Mouse (Mus musculus): ENCODE data around the gene Tkfc. TPM values are rescaled to one million over a fixed set of nuclear protein-coding genes. Genes with fewer than 3 reads are reported as not detected.

Gene Tkfc
- polyA plus RNA-seq (2021; fragmentation: Nextera tagmentation): 1.7 and 5.6 TPM in 2 replicates
- long read RNA-seq, experiment 1, partial matches to known transcripts: 0 of 8 reads
- long read RNA-seq, experiment 1, other reads (novel, unspliced or antisense): 6 of 8 reads
- long read RNA-seq, experiment 2: 0 reads

DNA sequence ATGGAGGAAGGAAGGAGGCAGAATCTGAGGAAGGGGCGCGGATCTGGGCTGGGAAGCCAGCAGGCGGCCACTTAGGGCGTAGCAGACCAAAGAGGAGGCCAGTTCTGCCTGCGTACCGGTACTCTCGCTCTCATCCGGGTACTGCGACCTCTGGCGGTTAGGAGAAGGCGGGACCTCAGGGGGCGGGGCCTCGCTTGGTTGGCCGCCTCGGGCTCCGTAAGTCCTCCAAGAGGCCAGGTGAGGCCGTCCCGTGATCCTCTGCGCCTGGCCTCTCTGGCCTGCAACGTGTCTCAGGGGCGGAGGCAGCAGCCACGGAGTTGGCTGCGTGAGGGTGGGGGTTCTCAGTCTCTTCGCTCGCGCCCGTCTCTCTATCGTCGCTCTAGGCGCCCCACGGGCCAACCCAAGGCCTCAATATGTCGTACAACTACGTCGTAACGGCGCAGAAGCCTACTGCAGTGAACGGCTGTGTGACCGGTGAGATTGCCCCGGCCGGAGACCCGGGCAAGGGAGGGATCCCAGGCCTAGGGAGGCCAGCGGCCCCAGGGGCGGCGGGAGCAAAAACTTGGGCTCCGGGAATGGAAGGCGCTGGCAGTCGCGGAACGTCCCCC, at the start of gene Tkfc, which contains the start of gene Ddb1:
TSS of gene Tkfc (minus strand) at position 362 of the 608 bp plus-strand sequence.
TSS of gene Ddb1 (plus strand) at position 35 of the 608 bp plus-strand sequence.

DNA sequence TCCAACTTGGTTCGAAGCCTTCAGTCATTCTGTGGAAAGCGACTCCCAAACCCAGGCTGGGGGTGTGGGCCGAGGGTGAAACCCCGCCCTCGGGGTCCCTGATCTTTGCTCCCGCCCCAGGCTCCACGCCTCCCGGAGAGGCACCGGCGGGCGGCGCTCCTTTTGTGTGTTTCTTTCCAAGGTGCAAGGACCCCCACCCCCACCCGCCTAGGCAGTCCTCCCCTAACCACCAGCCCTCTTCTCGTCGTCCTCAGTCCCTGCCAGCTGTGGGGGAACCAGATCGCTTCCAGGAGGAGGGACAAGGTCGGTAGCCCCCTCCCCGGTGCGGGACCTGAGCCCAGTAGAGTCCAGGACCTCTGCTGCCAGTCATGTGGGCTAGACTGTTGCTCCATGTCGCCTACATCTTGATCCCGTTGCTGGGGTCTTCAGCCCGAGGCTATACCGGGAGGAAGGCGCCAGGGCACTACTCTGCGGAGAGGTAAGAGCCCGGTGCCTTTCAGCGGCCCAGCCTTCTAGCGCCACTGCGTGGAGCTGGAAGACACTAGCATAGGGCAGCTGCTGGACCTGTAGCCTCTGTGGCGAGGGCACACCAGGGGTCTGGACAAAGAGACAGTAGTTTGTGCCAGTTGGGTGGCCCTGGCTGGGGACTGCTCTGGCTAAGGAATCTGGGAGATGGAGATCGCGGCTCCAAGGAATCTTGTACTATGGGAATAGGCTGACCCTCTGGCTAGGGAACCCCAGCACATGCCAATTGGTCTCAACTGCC, 28.8 kb upstream of the Tkfc start, which contains the start of gene Vwce:
TSS of gene Vwce (plus strand) at position 108 of the 766 bp plus-strand sequence.

DNA sequence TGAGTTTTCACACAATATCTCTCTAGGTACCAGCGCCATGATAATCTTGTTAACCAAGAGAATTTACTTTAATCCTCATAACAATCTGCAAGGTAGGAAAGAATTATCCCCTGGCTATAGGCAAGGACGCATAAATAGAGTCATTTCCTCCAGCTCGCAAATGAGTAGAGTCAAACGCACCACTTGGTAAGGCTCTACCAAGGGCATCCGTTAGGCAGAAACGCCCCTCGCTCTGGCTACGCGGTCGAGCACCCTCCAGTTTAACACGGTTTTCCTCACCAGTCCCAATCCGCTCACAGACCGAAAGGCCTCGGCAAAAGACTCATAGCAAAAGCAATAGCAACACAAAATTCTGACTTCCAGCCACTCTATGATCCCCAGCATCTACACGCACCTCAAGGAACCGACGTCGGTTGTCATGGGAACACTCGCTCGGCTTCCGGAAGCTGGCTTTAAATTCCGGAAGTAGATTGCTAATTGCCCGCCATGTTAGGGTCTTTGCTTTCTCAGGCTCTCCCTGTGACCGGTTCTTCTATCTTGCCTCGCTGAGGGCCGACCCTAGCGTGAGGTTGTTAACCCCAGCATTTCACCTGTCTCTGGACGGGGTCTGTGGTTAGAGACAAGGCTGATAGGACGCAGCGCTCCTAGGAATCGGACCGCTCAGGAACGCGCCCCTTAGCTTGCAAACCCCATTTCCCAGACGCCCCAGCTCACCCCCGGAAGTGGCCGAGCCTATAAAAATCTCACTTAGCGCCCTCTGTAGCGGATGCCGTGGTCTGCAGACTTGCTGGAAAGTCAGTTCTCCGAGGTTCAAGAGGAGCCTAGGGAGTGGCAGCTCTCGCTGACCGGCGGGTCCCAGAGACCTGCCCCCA, 28.5 kb downstream of the Tkfc start, which contains the start of the genes Cyb561a3 and Tmem138:
TSS of gene Cyb561a3 (plus strand) at position 483 of the 872 bp plus-strand sequence.
TSS of gene Tmem138 (minus strand) at position 673 of the 872 bp plus-strand sequence.

DNA sequence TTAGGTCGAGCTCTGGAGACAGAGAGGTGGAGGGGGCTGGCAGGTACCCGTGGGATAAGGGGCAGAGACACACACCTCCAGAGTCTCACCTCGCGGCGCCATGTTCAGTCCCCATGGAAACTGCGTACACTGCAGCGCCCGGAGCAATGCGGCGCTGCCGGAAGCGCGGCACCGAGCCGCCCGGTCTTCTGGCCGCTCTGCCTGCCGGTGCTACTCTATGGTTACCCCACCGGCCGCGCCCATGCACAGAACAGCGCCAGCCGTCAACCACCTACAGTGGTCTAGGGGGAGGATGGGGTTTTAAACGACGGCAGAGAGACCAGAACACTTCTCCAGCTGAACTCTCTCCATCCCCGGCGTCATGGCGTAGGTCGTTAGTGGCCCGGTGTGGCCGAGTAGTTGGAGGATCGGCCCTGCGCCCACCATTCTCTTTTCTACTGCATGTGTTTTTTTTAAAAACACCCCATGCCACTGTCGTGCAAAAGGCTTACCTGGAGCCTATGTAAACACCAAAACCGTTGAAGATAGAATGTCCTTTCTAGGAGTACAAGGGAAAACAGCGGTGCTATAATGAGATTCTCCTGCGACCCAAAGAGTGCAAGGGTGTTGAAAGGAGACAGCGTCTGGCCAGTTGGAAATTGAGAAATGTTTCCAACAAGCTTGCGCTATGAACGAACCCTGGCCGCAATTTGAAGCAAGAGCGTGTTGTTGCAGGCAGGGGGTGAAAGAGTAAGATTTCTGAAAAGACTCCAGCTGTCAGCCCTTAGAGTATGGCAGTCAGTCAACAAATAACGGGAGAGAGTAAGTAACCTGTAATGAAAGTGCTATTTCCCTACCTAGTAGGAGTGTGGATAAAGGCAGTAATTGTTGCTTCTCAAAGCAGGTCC, 49.6 kb downstream of the Tkfc start, which contains the start of gene Tmem216:
TSS of gene Tmem216 (minus strand) at position 615 of the 887 bp plus-strand sequence.

Other genes starting within 250 kb of the Tkfc start
- 9.2 and 12.1 TPM in 2 replicates for gene Syt7, start 216.6 kb downstream of the Tkfc start, polyA plus RNA-seq (2021; fragmentation: Nextera tagmentation)
- 2.9 and 3.6 TPM in 2 replicates for gene Lrrc10b, start 148.2 kb downstream of the Tkfc start, polyA plus RNA-seq (2021; fragmentation: Nextera tagmentation)
- 0.77 and 0.99 TPM in 2 replicates for gene Ppp1r32, start 122.7 kb downstream of the Tkfc start, polyA plus RNA-seq (2021; fragmentation: Nextera tagmentation)
- 8.3 and 20.8 TPM in 2 replicates for gene Cpsf7, start 80.4 kb downstream of the Tkfc start, polyA plus RNA-seq (2021; fragmentation: Nextera tagmentation)
- 65.6 and 71.1 TPM in 2 replicates for gene Sdhaf2, start 79.5 kb downstream of the Tkfc start, polyA plus RNA-seq (2021; fragmentation: Nextera tagmentation)
- 16.5 and 18.8 TPM in 2 replicates for gene Tmem216, start 49.4 kb downstream of the Tkfc start, polyA plus RNA-seq (2021; fragmentation: Nextera tagmentation)
- gene Cyb561a3, start 28.5 kb downstream of the Tkfc start, polyA plus RNA-seq (2021; fragmentation: Nextera tagmentation): 20.8 and 21.5 TPM in 2 replicates
- 16.4 and 16.5 TPM in 2 replicates for gene Tmem138, start 28.3 kb downstream of the Tkfc start, polyA plus RNA-seq (2021; fragmentation: Nextera tagmentation)
- 49.1 and 60.4 TPM in 2 replicates for gene Ddb1, start 327 bp downstream of the Tkfc start, polyA plus RNA-seq (2021; fragmentation: Nextera tagmentation)
- 0.48 TPM in 1 of 2 replicates, not detected in the other for gene Vwce, start 28.6 kb upstream of the Tkfc start, polyA plus RNA-seq (2021; fragmentation: Nextera tagmentation)
- not detected in 2 replicates for gene Pga5, start 72.4 kb upstream of the Tkfc start, polyA plus RNA-seq (2021; fragmentation: Nextera tagmentation)
- 20.3 and 26.0 TPM in 2 replicates for gene Vps37c, start 83.1 kb upstream of the Tkfc start, polyA plus RNA-seq (2021; fragmentation: Nextera tagmentation)
- gene Cd5, start 133.3 kb upstream of the Tkfc start, polyA plus RNA-seq (2021; fragmentation: Nextera tagmentation): not detected in 2 replicates
- gene Cd6, start 224.4 kb upstream of the Tkfc start, polyA plus RNA-seq (2021; fragmentation: Nextera tagmentation): 3.6 and 4.7 TPM in 2 replicates
- gene Slc15a3, start 234.1 kb upstream of the Tkfc start, polyA plus RNA-seq (2021; fragmentation: Nextera tagmentation): 0.23 and 0.29 TPM in 2 replicates

Data from left cerebral cortex, adult 6 months (tissue).